Mouse (Mus musculus) ES-Bruce4 (cell line): Measurements from ENCODE around the gene Setd3.
"Not testable (repeated sequence)": the region's sequence is repeated elsewhere in the genome, so short reads cannot be mapped to it uniquely, and the experiment has no call there.

ENCODE experiments used
- CTCF ChIP-seq: IDR thresholded peaks from one replicate; pipeline ENCODE4 v1.8.1; 2011; ENCODE audit warnings: low read depth, low read length
- EP300 ChIP-seq: IDR thresholded peaks from 2 replicates; pipeline ENCODE4 v1.6.1; 2011; ENCODE audit warnings: low read depth, low read length; ENCODE audit not compliant: insufficient read depth
- POLR2A ChIP-seq: IDR thresholded peaks from one replicate; pipeline ENCODE4 v1.8.1; 2011; ENCODE audit warnings: low read length; ENCODE audit not compliant: insufficient read depth

- TF ChIP-seq POLR2A, EP300, CTCF: not testable (repeated sequence)
Observed at GRCm38 (mm10) chr12:108108591-108108990, 70.5 kb downstream of the Setd3 start.
